Mouse (Mus musculus) ES-Bruce4 (cell line): ENCODE results near the gene Psip1. TPM values are rescaled to one million over a fixed set of nuclear protein-coding genes. Genes with fewer than 3 reads are reported as not detected.

ENCODE experiments used
- H3K27ac ChIP-seq: 2 replicates; pipeline ENCODE4 v1.5.1; 2012; ENCODE audit warnings: low read length, inconsistent platforms; ENCODE audit not compliant: insufficient read depth
- H3K27me3 ChIP-seq: 2 replicates; pipeline ENCODE4 v1.6.1; 2012; ENCODE audit warnings: mild to moderate bottlenecking, low read length, inconsistent platforms; ENCODE audit not compliant: control insufficient read depth, poor library complexity, insufficient read depth, severe bottlenecking
- H3K36me3 ChIP-seq: 2 replicates; pipeline ENCODE4 v1.6.1; 2012; ENCODE audit warnings: inconsistent platforms, mild to moderate bottlenecking, low read length, moderate library complexity; ENCODE audit not compliant: control insufficient read depth, poor library complexity, insufficient read depth, severe bottlenecking
- H3K4me1 ChIP-seq: one replicate; pipeline ENCODE4 v1.8.1; 2011; ENCODE audit warnings: low read length; ENCODE audit not compliant: control insufficient read depth, insufficient read depth
- H3K4me3 ChIP-seq: 2 replicates; pipeline ENCODE4 v1.5.1; 2011; ENCODE audit warnings: low read depth, mild to moderate bottlenecking, low read length
- H3K9ac ChIP-seq: 2 replicates; pipeline ENCODE4 v1.6.1; 2012; ENCODE audit warnings: low read depth, mild to moderate bottlenecking, inconsistent platforms; ENCODE audit not compliant: poor library complexity, severe bottlenecking
- H3K9me3 ChIP-seq: replicated peaks from 2 replicates; pipeline ENCODE4 v1.6.1; 2012; ENCODE audit warnings: mild to moderate bottlenecking, low read length, inconsistent platforms; ENCODE audit not compliant: control insufficient read depth, poor library complexity, insufficient read depth, severe bottlenecking
- CTCF ChIP-seq: IDR thresholded peaks from one replicate; pipeline ENCODE4 v1.8.1; 2011; ENCODE audit warnings: low read depth, low read length
- EP300 ChIP-seq: IDR thresholded peaks from 2 replicates; pipeline ENCODE4 v1.6.1; 2011; ENCODE audit warnings: low read depth, low read length; ENCODE audit not compliant: insufficient read depth
- POLR2A ChIP-seq: IDR thresholded peaks from one replicate; pipeline ENCODE4 v1.8.1; 2011; ENCODE audit warnings: low read length; ENCODE audit not compliant: insufficient read depth
- polyA plus RNA-seq: library from polyadenylated mRNA; stranded (reverse); fragments of >200 nt; gene quantifications from 2 replicates; pipeline ENCODE4 v1.2.4, GENCODE M21; 2011; ENCODE audit warnings: low read depth; ENCODE audit not compliant: missing spikeins, insufficient read depth, insufficient read length

Psip1 gene
- polyA plus RNA-seq, 1 experiment, result 464 TPM

DNA sequence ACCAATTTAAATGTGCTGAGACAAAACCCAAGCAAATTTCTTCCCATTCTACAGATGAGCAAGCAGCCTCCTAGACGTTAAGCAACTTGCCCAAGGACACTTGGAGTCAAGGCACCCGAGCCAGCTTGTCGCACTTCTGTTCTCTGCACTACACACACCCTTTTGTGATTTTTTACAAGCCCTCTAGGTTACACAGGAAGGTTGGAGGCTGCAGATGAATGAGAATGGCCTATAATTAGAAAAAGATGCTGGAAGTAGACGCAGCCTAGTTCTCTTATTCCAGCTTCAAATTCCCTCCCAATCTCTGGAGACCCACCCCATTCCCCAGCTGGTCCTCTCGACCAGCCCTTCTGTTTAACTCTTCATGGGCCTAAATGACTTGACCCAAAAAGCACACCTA is 2.9 kb upstream of the Psip1 start:
- H3K4me3 ChIP-seq, result no peak overlapping the region
- H3K27me3 ChIP-seq, result no peaks in the 10 kb centered on the region
- peak; percentile 42; the same call in 1 of the 2 replicates for TF ChIP-seq EP300
- no peak for TF ChIP-seq POLR2A
- peak overlapping the region; percentile 96 for H3K27ac ChIP-seq
- peaks cover 7% of the 10 kb centered on the region for H3K36me3 ChIP-seq
- H3K4me1 ChIP-seq, result peaks cover 2% of the 10 kb centered on the region
- no peak overlapping the region for H3K9ac ChIP-seq
- no peaks in the 10 kb centered on the region for H3K9me3 ChIP-seq

DNA sequence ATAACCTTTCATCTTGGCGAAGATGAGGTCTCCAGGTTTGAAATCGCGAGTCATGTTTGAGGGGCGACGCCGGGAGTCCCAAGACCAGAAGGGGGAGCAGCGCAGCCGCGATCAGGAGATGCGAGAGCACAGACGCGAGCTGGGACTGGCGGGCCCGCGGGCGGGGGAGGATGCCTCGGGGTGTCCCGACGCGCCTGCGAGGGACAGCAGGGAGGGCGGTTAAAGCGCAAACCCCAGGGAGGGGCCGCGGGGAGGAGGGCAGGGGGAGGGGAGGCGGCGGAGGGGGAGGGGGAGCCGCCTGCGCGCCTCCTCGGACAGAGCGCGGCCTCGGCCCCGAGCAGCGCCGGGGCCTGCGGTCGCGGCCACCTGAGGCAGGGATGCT is 533 bp downstream of the Psip1 start:
- H3K36me3 ChIP-seq, result peaks cover 34% of the 10 kb centered on the region
- TF ChIP-seq EP300 (peak; percentile 55; the same call in 1 of the 2 replicates), CTCF (peak; percentile 55), POLR2A (no peak)

DNA sequence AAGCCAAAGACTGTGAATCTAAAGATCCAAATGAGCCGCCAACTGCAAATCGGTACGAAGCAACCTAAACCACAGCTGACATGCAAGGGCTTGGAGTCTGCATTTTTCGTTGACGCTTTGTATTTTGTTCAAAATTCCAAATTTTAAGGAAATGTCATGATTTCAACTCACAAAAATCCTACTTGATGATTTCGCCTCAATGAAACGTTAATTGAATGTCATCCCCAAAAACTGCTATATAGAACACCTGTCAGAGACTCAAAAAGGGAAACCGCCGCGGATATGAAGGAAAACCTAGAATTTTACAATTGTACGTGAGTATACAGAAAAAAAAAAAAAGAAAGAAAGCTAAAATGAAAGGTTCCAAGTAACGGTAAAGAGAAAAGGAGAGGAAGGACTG is 1.0 kb downstream of the Psip1 start:
- Histone ChIP-seq H3K9ac (peak overlapping the region; percentile 95), H3K4me1 (peaks cover 2% of the 10 kb centered on the region), H3K27ac (no peak overlapping the region; the same call in 1 of the 2 replicates), H3K36me3 (peaks cover 37% of the 10 kb centered on the region), H3K9me3 (no peaks in the 10 kb centered on the region), H3K27me3 (no peaks in the 10 kb centered on the region), H3K4me3 (peak overlapping the region; percentile 100)
- no peak for TF ChIP-seq CTCF
- TF ChIP-seq EP300, result no peak
- TF ChIP-seq POLR2A, result no peak

More for the DNA sequence above, 533 bp downstream of the Psip1 start:
- H3K27me3 ChIP-seq, result no peaks in the 10 kb centered on the region
- H3K4me3 ChIP-seq, result peak overlapping the region; percentile 100
- peak overlapping the region; percentile 95 for H3K9ac ChIP-seq
- H3K27ac ChIP-seq, result no peak overlapping the region; the same call in 1 of the 2 replicates
- H3K4me1 ChIP-seq, result peaks cover 2% of the 10 kb centered on the region
- no peaks in the 10 kb centered on the region for H3K9me3 ChIP-seq

DNA sequence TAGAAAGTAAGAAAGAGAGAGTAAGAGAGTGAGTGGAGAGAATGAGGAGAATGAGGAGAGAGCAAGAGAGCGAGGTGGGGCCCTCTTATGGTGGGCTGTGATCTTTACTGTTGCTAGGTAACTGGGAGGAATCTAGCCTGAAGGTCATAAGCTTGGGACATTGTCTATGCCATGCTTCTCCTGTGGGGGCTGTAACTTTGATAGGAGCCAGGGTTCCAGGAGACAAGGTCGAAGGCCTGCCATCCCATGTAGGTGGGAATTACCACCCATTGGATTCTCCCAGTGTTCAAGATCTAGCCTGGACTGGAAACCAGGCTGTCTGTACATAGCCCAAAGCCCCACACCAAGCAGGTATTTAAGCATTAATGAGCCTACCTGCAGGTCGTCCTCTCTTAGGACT is 18.1 kb downstream of the Psip1 start:
- Histone ChIP-seq H3K4me1 (no peaks in the 10 kb centered on the region), H3K27me3 (no peaks in the 10 kb centered on the region), H3K36me3 (peaks cover 74% of the 10 kb centered on the region), H3K4me3 (no peak overlapping the region), H3K9ac (no peak overlapping the region), H3K9me3 (0 out of 2 replicates have a peak, but pooled peaks cover under 1% of the 10 kb centered on the region), H3K27ac (peak overlapping the region; percentile 8; the same call in 1 of the 2 replicates)
- TF ChIP-seq EP300 (no peak), POLR2A (no peak), CTCF (no peak)

DNA sequence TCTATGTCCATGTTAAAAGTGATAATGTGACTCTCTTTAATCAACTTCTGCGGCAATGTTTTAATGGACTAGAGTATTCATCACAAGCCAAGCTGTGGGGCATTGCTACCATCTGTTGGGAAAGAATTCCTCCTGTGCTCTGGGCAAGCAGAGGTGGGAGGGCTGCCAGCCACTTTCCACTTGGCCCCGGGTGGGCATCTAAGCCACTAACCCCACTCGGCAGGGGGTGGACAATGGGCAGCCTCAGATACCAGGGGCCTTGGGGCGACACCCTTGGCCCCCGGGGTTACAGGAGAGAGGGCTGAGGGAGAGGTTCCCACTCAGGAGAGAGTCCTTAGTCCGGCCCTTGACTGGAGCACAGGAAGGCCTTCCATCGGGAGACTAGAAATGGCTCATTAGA is 18.6 kb downstream of the Psip1 start:
- no peak overlapping the region for H3K9ac ChIP-seq
- H3K4me1 ChIP-seq, result no peaks in the 10 kb centered on the region
- no peaks in the 10 kb centered on the region for H3K27me3 ChIP-seq
- H3K36me3 ChIP-seq, result peaks cover 74% of the 10 kb centered on the region
- TF ChIP-seq POLR2A (no peak), EP300 (no peak), CTCF (no peak)
- peaks cover 5% of the 10 kb centered on the region for H3K9me3 ChIP-seq
- no peak overlapping the region for H3K4me3 ChIP-seq
- H3K27ac ChIP-seq, result no peak overlapping the region

GRCm38 (mm10) chr4:83464827-83465226 is 21.4 kb downstream of the Psip1 start:
- Histone ChIP-seq H3K27me3 (no peaks in the 10 kb centered on the region), H3K4me1 (no peaks in the 10 kb centered on the region), H3K9me3 (peaks cover 5% of the 10 kb centered on the region), H3K27ac (no peak overlapping the region), H3K4me3 (no peak overlapping the region), H3K9ac (no peak overlapping the region), H3K36me3 (peaks cover 74% of the 10 kb centered on the region)
- TF ChIP-seq POLR2A (no peak), EP300 (no peak), CTCF (no peak)
